Mouse (Mus musculus) adrenal gland, adult (tissue): ENCODE measurements around the gene Acmsd.
"Not testable (repeated sequence)": the region's sequence is repeated elsewhere in the genome, so short reads cannot be mapped to it uniquely, and the experiment has no call there.

Experiments used
- DNase-seq, 2 experiments: peaks; one replicate each; pipeline ENCODE4 v3.0.0; 2022 to 2023; ENCODE audit warnings: low spot score in 1 of 2; ENCODE audit not compliant: inconsistent age in 2 of 2

The Acmsd gene

DNA sequence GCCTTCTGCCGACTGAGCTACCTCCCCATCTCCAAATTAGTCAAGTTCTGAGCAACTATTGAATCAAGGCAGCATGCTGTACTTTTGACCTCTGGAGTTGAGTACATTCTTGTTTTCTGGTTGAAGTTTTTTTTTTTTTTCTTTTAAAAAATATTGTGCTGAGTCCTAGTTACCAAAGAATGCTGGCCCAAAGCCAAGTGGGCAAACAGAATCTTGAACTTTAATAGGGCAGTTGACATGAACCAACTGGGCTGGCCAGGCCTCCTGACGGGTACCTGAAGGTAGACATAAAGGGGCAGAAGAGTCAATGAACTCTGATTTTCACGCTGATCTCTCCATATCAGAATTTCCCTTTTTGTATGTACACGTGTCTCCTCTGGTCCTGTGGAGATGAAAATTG lies at the start of gene Acmsd:
Acmsd (plus strand) TSS at position 318 of the 400 bp plus-strand sequence.
- DNase-seq: no peak

DNA sequence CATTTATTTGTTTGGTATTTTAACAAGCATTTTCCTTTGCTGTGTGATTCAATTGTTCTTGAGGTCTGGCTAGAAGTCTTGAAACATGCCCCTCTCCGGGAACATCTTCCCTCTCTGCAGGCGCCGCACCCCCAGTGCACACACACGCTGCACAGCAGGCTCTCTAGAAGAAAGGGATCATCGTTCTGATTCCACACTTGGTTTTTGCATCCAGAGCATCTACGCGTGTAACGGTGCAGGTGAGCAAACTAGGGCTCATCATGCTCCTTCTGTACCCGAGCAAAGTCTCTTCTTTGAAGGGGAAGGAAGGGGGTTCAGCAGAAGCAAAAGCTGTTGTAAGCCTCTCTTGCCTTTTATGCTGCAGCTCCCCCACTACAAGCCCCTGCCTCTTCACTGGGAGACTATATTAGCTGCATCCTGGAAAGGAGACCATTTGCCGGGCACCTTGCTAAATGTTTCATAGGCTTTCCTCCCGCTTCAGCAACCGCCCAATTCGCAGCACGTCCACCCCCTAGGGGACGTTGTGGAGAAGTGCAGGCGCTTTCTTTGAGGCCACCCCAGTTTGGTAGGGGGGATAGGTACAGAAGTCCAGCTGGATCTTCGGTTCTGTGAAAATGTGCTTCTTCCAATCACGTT lies 49.6 kb upstream of the Acmsd start, which contains the start of gene Tmem163:
Tmem163 (minus strand) TSS at position 51 of the 636 bp plus-strand sequence.
- DNase-seq: peak; percentile 23 to 74

- peak in 1 of 2 experiments; percentile 63 for DNase-seq
Observed at GRCm38 (mm10) chr1:127696533-127696932, 32.7 kb upstream of the Acmsd start.

DNA sequence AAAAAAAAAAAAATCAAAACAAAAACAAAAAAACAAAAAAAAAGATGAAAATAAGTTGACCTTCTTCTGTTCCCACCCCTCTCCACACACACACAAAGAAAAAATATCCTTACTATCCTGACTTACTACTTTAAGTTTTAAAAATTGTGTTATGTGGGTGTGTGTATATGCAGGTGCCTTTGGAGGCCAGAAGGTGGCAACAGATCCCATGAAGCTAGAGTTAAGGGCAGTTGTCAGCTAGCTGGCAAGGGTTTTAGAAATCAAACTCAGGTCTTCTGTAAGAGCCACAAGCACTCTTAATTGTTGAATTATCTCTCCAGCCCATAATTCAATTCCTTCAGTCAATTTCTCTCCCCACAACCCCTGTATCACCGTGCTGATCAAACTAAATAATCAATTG lies 27.0 kb upstream of the Acmsd start:
- no peak for DNase-seq

GRCm38 (mm10) chr1:127706269-127706668 lies 22.9 kb upstream of the Acmsd start:
- DNase-seq: no peak

GRCm38 (mm10) chr1:127716441-127716840 lies 12.8 kb upstream of the Acmsd start:
- no peak for DNase-seq

DNA sequence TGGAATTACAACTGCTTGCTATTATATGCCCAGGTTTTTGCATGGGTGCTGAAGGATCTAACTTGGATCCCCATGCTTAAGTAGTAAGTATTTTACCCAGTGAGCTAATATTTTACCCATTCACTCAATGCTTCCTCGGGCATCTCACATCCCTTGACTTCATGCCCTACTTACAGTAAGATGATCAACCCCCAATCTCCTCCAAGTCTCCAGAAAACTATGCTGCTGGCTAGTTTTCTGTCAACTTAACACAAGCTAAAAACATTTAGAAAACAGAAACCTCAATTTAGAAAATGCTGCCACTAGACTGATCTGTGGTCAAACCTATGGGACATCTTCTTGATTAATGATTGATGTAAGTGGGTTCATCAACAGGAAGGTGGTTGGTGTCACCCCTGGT lies 10.9 kb upstream of the Acmsd start:
- no peak for DNase-seq

DNA sequence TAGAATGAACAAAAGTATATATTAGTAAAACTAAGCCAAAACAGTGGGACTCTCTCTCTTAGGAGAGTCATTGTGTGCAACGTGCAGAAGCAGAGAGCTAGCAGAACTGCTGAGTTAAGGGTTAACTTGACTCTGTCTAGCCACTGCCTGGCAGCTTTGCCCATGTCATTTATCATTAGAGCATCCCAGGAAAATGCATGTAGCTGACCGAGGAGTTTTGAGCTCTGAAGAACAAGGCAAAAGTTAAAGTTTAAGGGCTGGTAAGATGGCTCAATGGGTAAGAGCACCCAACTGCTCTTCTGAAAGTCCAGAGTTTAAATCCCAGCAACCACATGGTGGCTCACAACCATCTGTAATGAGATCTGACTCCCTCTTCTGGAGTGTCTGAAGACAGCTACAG lies 5.6 kb upstream of the Acmsd start:
- no peak for DNase-seq

GRCm38 (mm10) chr1:127731086-127731485 lies 1.9 kb downstream of the Acmsd start:
- no peak for DNase-seq

- DNase-seq: no peak
Observed at GRCm38 (mm10) chr1:127732435-127732834, 3.2 kb downstream of the Acmsd start.

GRCm38 (mm10) chr1:127732841-127733240 lies 3.6 kb downstream of the Acmsd start:
- DNase-seq: no peak

- DNase-seq: no peak
Observed at GRCm38 (mm10) chr1:127735356-127735755, 6.1 kb downstream of the Acmsd start.

DNA sequence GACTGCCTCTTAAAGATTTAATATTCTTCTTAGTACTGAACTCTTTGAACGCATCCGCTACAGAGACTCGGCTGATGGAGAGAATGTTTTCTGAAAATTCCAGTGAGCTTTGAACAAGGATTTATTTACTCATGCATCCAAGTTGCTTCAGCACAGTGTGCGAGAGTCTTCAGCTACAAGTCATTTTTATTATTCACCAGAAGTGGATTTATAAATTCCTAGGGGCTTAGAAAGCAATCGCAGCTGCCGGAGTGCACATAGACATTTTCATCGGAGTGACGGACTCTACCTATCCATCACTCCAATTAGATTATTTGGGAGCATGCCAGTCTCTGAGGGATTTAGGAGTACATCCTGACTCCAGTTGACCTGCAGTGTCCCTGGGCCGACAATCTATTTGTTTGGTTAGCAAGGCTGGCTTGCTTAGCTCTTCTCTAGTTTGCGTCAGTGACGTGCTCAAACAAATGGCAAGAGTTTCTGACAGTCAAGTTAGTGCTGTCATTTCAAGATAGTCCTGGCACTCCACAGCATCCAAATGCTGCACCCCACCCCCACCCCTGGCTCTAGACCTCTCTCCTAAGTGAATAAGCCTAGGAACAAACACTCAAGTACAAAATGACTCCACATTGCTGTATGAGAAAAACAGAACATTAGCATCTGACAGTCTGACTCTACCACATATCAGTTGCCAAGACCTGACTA lies 21.3 kb downstream of the Acmsd start:
- DNase-seq: no peak

DNA sequence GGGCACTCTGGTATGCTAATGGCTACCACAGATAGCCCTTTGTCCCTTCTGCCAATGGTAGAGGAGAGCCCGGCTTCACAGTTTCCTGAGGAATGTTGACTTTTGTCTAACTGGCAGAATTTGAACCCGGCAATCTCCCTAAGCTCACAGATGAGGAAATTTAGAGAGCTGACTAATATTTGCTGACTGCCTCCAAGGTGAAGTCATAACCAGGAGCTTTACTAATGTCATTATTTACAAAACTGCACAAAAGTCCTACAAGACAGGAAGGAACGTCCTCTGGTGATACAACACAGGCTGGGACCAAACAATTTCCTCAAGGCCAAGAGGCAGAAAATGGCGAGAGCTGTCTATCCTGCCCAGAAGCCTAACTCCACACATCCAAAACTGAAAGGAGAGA lies 26.6 kb downstream of the Acmsd start:
- DNase-seq: no peak

GRCm38 (mm10) chr1:127756331-127757163 lies 27.3 kb downstream of the Acmsd start:
- DNase-seq: no peak

- not testable (repeated sequence) for DNase-seq
Observed at GRCm38 (mm10) chr1:127757164-127757545, 27.9 kb downstream of the Acmsd start.

GRCm38 (mm10) chr1:127765468-127765867 lies 36.3 kb downstream of the Acmsd start:
- DNase-seq: peak in 1 of 2 experiments; percentile 47

DNA sequence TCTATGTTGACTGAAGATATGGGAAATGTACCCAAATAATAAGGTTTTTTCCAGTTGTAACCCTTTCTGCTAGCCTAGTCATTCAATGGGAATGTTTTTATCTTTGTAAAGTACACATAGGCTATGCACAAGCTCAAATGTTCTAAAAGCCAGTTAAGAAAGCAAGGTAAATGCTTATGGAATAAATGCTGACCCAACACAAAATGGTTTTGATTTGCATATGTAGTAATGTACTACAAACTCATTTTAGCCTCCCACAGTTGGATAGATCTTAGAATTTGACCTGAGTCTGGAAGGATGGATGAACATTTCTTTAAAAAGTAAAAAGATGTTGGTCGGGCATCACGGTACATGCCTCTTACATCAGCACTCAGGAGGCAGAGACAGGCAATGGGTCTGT lies 37.5 kb downstream of the Acmsd start:
- no peak for DNase-seq

DNA sequence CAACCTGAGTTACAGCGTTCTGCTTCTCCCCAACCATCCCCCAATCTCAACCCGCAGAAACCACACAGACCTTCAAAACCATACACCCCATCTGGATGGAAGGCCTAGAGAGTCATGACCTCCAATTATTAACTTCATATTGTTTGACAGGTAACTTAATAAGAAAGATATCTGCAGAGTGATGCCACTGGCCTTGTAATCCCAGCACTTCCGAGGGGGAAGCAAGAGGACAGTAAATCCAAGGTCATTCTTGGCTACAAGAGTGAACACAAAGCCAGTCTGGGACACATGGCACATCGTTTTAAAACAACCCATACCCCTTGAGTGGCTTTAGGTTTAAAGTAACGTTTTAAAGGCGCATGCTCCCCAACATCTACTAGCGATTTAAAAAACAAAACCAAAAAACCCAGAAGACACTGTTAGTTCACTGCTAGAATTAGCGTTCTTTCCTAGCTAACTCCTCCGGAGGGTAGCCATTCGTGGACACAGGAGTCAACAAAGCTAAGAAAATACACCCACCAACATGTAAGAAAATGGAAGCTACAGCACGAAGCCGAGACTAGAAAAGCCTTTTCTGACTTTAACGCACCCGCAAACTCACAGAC lies 44.1 kb downstream of the Acmsd start:
- peak in 1 of 2 experiments; percentile 37 for DNase-seq

DNA sequence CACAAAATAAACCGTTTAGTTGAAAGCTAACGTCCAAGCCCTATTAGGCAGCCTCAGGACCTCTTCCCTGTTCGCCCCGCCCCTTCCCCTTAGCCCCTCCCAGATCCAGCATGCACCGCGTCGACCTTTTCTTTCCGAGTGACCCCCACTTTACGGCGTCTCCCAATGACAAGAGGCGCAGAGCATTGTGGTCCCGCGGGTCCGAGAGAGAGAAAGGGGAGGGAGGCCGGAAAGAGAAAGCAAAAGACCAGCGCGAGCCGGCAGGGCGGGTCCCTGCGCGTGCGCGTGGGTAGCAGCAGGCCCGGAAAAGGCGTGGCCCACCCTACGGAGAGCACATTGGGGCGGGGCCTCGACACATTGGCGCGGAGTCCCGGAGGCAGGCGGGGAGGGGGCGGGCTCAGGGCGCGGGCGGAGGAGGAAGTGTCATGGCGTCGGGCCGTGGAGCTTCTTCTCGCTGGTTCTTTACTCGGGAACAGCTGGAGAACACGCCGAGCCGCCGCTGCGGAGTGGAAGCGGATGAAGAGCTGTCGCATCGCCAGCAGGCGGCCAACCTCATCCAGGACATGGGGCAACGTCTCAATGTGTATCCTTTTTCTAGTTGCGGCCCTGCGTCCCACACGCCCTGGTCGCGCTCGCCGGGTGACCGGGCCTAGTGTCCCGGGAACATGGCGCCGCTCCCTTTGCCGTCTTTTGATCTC lies 44.7 kb downstream of the Acmsd start, which contains the start of gene Ccnt2:
Ccnt2 (plus strand) TSS at position 362 of the 698 bp plus-strand sequence.
- peak; percentile 99 to 100 for DNase-seq

DNA sequence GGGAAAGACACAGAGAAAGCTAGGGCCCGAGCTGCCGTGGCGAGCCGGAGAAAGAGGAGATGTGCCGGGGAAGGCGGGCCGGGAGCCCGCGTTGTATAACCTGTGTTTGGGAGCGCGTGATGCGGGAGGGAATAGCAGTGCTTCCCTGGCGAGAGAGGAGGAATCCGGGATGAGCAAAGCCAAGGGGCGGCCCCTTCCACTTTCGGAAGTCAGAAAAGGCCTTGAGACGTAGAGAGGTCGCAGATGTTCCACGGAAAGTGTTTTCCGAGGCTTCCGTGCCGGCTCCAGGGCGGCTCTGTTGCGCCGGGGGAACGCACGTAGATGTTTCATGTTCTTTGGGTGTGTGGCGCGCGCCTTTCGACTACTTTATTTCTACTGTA lies 45.3 kb downstream of the Acmsd start:
- DNase-seq: no peak
